Mouse (Mus musculus) hematopoietic stem cell, adult 5-6 weeks (primary cell): ENCODE results near the gene Col6a6. TPM values are rescaled to one million over a fixed set of nuclear protein-coding genes. Genes with fewer than 3 reads are reported as not detected.
A peak's percentile ranks its signal among the peaks of the same experiment; 100 is the strongest.
"Not testable (repeated sequence)": the region's sequence is repeated elsewhere in the genome, so short reads cannot be mapped to it uniquely, and the experiment has no call there.

Experiments used
- ATAC-seq, 2 experiments: fragments of 125-278 bp in 1 of 2; replicated peaks in 1 of 2; 2 replicates each; pipeline ENCODE4 v1.8.0; 2016 to 2017; ENCODE audit warnings: inconsistent platforms in 2 of 2, mild to moderate bottlenecking in 2 of 2, moderate number of reproducible peaks in 2 of 2, low read depth in 1 of 2, moderate TSS enrichment in 1 of 2; ENCODE audit not compliant: low FRiP score in 2 of 2, poor library complexity in 2 of 2, severe bottlenecking in 2 of 2, insufficient read depth in 1 of 2, low TSS enrichment in 1 of 2
- total RNA-seq: library from RNA; stranded (forward); fragments of 172-1452, 232-1000 nt; gene quantifications from 2 replicates; pipeline ENCODE4 v1.2.3, GENCODE M21; 2017

Gene Col6a6
- not detected in 2 replicates for total RNA-seq

DNA sequence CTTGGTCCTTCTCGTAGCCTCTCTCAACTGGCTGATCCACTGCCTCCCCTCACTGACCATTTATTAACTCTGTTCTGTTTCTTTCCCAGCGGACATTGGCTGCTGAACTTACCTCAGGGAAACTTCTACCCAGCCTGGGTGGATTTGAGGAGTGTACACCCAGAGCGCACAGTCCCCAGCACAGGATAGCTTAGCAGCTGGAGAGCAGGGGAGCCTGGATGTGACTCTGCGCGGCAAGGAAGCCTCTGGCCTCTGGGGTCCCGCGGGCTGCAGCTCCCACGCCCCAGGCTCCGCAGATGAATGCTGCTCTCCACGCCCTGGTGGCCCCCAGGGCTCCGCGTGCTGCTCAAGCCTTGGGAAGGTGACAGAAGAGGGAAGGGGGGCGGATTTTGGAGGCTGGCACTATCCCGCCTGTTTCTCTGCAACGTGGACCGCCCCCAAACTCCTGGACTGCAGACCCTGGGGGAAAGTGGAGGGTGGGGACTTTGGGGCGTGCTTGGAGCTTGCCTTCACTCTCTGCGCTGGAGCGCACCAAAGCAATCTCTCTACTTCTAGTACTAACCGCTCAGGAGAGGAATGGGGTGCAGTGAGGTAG lies at the start of gene Col6a6:
TSS of gene Col6a6 (minus strand) at position 370 of the 595 bp plus-strand sequence.
- no peak for ATAC-seq

DNA sequence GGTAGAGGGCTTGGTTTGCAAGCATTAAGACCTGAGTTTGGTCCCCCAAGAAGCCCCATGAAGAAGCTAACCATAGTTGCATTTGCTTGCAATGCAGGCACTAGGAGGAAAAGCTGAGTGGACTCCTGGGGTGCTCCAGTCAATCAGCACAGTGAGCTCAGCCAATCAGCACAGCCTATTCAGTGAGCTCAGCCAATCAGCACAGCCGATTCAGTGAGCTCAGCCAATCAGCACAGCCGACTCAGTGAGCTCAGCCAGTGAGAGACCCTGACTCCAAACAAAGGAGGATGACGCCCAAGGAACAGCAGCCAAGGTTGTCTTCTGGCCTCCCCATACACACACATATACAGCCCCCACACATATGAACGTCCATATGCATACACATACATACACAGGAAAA lies 48.2 kb upstream of the Col6a6 start:
- no peak for ATAC-seq

DNA sequence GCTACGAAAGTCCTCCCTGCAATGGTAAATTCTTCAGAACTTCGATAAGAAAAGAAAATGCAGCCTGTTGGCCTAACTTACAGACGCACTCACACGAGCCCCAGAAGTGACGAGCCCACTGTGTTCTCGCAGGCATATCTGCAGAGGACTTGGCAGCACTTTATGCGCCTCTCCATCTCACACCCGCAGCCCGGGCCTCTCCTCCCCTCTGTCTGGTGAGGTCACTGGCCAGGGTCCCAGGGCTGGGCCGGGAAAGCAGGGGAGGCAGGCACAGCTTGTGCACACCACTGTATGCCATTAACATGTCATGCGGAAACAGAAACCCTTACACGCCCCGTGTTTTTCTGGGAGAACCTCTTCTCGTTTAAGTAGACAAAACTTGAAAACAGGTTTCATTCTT lies 43.7 kb upstream of the Col6a6 start:
- ATAC-seq, result no peak

DNA sequence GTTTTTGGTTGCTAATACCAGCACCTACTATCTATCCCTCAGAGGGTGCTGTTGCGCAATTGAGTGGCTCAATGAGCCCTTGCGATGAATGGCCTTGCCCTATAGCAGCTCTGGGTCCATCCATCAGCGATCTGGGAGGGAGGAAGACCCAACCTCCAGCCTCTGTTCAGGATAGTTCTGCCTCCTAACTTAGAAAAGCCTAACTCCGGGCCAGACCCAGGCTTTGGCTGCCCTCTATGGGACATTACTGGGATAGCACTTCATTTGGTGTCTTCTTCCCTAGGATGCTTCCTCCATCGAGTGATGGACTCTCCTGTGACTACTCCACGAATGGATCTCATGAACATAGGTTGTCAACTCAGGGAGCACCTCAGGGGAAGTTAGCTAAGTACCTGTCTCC lies 29.8 kb upstream of the Col6a6 start:
- ATAC-seq, result peak; percentile 66 to 76

DNA sequence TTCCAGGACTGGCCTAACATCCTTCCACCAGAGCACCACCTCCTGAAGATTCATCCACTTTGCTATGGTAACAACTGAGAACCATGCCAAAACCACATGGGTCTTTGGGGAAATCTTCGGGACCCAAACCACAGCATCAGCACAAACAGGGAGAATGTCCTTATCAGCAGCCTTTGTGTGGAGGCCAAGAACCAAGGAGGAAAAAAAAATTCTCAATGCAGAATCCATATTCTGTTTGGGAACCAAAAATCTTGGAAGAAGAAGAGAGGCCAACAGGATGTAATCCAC lies 24.8 kb upstream of the Col6a6 start:
- no peak for ATAC-seq

DNA sequence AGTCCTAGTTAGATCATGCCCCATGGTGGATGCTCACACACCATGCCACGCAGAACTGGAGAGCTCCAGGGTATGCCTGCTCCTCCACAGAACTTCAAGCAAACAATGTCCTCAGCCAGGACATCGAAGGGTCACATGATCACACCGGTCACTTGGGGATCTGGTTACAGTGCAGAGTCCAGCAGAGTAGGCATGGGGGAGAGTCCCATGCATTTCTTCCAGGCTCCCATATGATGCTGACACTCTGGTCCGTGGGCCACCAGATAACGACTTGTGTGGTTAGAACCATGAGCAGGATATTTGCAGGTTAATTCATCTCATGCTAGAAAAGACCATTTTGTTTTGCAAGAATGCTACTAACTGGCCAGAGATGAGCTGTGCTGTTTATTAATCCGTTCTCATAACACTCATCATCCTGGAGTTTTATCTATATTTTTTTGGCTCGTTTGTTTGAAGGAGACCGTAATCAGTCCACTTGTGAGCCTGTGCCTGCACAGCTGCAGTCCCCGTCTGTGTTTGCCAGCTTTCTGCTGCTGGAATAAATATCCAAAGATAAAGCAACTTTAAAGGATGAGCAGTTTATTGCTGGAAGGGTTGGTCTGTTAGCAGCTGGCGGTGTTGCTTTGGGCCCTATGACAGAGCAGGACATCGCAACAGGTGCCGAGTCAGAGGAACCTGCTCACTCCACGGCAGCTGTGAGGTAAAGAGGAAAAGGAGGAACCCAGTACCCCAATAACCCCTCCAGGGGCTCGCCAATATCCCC lies 24.2 kb upstream of the Col6a6 start:
- ATAC-seq, result no peak

DNA sequence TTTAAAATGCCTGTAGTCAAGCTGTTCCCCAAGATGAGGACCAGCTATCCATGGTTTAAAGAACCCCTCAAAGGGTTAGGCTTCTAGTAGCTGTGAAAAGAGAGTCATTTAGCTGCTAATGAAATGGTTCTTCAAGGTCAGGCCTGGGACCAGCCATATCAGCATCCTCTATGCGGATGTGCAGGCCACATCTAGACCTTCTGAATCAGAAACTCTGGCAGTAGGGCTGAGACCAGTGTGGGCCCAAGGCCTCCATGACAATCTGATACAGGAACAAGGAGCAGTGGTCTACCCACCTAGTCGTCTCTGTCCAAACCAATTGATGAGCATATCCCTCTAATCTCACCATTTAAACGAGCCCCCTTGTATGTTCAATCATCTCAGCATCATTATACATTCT lies 23.1 kb upstream of the Col6a6 start:
- no peak for ATAC-seq

DNA sequence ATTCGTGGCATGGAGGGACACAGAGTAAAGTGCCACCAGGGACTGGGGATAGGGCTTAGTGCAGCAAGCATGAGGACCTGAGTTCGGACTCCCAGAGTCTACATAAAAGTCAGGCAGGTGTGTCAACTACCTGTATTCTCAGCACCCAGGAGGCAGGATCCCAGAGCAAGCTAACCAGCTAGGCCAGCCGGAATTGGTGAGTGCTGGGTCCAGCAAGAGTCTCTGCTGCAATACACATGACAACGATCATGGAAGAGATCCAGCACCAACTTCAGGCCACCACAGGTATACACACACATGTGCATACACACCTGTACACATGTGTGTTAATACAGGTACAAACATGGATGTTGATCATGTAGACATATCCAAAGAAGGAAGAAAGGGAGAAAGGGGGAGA lies 20.4 kb upstream of the Col6a6 start:
- ATAC-seq, result no peak

DNA sequence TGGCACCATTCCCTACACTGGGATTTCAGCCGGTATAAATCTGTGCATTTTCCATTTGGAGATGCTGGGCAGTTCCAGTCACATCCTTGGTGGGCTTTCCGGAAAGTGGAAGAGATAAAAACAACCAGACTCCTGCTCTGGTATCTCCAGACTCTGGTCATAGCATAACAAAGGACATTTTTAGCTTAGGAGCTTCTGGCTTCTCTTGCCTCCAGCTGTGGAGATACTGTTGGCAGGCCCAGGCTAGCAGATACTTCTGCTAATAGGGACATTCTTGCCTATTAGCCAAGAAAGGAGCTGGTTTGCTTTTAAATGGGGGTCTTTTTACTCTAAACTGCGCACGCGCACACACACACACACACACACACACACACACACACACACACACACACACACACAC lies 19.3 kb upstream of the Col6a6 start:
- ATAC-seq, result no peak

DNA sequence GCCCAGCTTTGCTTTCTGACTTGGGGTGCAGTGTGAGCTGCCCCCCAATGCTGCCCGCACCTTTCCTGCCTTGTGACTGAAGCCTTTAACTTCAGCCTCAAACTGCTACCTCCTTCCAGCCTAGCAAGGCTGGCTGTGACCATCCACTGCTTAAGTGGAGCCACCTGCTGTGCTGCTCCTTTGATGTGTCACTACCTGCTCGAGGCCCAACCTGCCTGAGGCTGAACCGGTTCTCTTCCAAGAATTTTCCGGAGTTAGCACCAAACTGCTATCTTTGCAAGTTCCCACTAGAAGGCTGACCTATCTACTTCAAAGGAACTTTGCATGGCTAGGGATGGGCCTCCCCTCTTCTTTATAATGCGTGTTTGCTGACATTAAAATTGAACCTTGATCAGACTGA lies 13.4 kb upstream of the Col6a6 start:
- ATAC-seq, result not testable (repeated sequence)

DNA sequence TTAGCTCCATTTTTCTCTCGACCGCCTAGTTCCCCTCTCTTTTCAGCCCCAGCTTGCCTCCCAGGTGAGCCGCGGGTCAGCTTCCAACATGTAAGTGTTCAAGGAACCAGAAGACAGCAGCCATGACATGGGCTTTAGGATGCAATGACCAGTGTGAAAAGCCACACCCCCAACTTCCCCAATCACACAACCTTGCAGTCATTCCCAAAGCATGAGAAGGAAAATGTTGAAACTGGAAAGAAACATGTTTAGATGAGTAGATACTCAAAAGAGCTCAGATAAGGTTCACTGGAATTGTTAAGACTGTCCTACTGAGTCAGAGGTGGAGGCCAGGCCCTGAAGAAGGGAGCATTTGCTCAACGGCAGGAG lies 11.2 kb upstream of the Col6a6 start:
- ATAC-seq, result no peak

DNA sequence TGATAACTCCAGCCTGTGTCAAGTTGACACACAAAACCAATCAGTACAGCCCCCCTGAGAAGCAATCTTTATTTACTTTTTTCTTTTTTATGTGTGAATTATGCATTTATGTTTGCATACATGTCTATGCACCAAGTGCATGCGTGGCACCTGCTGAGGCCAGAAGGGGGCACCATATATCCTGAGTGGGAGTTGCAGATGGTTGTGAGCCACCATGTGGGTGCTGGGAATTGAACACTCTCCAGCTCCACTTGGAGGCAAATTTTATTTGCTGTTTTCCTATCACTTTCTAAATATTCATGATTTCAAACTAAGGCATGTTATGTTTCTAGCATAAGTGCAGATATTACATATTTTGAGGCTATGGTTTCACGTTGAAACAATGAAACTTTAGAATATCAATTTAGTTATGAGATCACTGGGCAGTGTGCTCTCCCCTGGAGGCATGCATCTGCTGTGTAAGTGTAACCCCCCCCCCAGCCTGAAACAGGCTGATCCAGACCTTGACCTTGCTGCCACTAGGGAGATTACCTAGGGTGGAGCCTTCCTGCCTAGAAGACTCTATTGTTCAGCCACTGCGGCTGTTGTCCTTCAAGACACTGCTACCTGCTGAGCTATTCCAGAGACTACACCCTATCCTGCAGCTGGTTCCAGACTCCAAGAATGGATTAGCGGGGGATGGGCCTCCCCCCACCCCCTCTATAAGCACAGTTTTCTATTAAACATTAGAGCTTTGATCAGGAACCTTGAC lies 10.6 kb upstream of the Col6a6 start:
- ATAC-seq, result no peak

DNA sequence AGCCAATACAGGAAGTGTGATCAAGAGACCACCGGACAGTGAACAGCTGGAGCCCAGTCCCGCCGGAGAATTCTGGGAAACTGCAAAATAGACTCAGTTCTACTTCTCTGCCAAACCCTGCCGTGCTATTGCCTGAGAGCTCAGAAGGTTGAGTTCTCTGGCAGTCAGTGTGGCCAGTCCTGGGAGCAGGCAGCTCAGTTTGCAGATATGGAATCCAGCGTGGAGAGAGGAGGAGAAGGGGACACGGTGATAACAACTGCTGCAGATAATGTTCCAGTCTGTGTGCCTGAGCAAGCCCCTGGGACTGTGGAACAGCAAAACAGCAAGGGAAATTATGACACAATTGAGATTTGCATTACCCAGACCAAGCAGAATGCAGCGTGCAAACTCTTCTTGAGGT lies 7.6 kb upstream of the Col6a6 start:
- no peak for ATAC-seq

DNA sequence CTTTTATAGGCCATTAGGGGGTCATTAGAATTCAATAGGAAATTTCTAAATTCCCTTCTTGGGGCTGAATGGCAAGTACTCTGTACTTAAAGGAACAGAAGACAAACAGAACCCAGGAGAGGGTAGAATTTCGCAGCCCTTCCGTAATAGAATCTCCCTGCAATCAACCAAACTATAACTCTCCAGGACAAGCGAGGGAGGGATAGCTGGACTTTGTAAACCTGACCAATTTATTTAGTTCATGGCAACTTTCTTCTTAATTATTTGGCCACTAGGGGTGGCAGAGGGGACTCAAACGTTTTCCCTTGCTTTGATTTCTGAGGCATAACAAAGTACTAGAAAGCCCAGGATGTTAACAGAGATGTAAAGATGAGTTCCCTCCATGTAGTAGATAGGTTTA lies 6.8 kb upstream of the Col6a6 start:
- no peak for ATAC-seq

DNA sequence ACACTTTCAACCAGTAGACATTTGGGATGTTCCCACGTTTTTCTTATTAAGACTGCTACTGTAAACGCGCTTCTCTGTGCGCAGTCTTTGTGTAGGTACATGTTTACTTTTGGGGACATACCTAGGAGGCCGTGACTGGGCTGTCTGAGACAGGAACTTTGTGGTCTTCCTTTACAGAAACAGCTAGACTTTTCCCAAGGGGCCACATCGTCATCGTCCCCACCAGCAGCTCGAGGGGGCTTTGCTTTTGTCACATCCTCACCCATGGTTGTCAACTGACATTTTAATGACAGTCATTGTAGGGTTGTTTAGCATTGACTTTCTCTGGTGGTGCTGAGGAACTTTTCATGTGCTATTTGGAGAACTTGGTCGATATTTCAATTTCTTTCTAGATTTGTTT lies 3.3 kb upstream of the Col6a6 start:
- no peak for ATAC-seq

DNA sequence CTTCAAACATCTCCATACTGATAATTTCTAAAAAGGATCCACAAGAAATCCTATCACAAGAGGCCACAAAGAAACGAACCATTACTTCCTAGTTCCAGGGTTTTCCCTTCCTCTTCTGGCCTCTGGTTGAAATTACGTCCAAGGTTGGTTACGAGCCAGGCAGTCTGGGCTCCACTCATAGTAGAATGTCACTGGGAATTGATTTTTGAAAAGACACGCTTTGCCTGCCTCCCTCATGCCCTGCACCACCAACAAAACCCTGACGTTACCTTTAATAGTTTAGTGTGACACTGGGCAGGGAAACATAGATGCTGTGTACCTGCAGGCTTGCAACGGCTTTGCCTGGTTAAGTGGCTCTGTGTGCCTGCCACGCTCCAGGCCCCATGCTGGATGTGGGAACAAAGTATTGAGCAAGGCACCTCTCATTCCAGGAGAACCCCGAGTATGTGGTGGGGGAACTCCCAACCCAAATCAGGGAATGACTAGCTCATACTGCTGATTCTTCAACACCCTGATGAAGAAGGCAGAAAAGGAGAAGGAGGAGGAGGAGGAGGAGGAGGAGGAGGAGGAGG lies 798 bp downstream of the Col6a6 start:
- no peak for ATAC-seq

DNA sequence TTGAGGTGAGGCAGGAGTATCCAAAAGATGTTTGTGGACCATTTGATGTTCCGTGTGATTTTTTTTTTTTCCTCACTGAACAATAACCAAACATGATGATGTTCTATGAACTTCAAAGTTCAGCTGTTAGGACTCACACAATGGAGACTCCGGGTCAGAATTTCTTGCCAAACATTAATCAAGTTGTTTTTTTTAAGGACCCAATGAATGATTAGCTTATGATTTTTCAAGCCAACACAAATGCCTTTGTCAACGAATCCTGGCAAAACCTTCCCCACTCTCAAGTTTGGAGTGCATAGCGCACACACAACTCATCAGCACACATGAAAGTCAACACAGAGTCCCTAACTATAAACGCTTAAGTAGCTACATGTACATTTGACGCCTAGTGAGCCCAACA lies 7.2 kb downstream of the Col6a6 start:
- ATAC-seq, result no peak

DNA sequence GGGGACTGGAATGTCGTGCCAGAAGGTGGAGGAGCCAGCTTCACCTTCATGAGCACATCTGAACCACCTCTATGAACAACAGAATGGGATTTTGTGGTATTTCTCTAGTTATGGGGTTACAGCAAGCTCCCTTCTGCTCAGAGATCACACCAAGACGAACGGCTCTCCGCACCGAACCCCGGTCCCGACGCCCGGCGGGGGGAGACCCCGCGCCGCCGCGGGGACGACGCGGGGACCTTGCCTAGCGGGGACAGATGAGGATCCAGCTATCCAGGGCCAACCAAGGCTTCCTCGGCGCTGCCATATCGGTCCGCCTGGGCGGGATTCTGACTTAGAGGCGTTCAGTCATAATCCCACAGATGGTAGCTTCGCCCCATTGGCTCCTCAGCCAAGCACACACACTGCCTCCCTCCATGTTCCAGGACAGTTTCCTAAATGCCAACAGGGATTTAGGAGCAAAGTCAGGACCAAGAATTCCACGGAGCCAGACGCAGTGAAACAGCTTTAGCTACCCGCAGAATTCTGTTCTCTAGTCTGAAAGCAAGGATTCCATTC lies 8.7 kb downstream of the Col6a6 start:
- ATAC-seq, result no peak; a peak in 1 of 4 replicates
